Mouse (Mus musculus) liver, embryonic 16.5 days (tissue): ENCODE measurements around the gene Hs3st5. TPM values are rescaled to one million over a fixed set of nuclear protein-coding genes. Genes with fewer than 3 reads are reported as not detected.

Experiments
- ATAC-seq: fragments of 200-750 bp; cut with Nextera tagmentation; 2 replicates; pipeline ENCODE4 v1.8.0; 2017; ENCODE audit warnings: low read depth, mild to moderate bottlenecking, moderate number of reproducible peaks, moderate library complexity
- H3K27ac ChIP-seq: fragments of 300-500 bp; sonication (generic); 2 replicates; pipeline ENCODE4 v1.5.1; 2014; ENCODE audit warnings: mild to moderate bottlenecking, low read length
- H3K27me3 ChIP-seq: fragments of 300-500 bp; sonication (generic); 2 replicates; pipeline ENCODE4 v1.6.1; 2014; ENCODE audit warnings: low read depth, low read length, mixed read lengths; ENCODE audit not compliant: control insufficient read depth, insufficient read depth
- H3K36me3 ChIP-seq: fragments of 300-500 bp; sonication (generic); 2 replicates; pipeline ENCODE4 v1.6.1; 2014; ENCODE audit warnings: mild to moderate bottlenecking; ENCODE audit not compliant: control insufficient read depth, insufficient read depth
- H3K4me1 ChIP-seq: fragments of 300-500 bp; sonication (generic); 2 replicates; pipeline ENCODE4 v1.6.1; 2014; ENCODE audit warnings: low read depth, low read length, mixed read lengths; ENCODE audit not compliant: control insufficient read depth
- H3K4me2 ChIP-seq: fragments of 300-500 bp; sonication (generic); 2 replicates; pipeline ENCODE4 v1.6.1; 2014; ENCODE audit warnings: low read depth, low read length, mixed read lengths
- H3K4me3 ChIP-seq: fragments of 300-500 bp; sonication (generic); 2 replicates; pipeline ENCODE4 v1.5.1; 2014; ENCODE audit warnings: low read depth, mild to moderate bottlenecking, low read length
- H3K9ac ChIP-seq: fragments of 300-500 bp; sonication (generic); 2 replicates; pipeline ENCODE4 v1.6.1; 2014; ENCODE audit warnings: low read depth, low read length
- H3K9me3 ChIP-seq: fragments of 300-500 bp; sonication (generic); replicated peaks from 2 replicates; pipeline ENCODE4 v1.6.1; 2016; ENCODE audit warnings: low read length; ENCODE audit not compliant: control insufficient read depth
- WGBS: fragments of 180-500 bp; shearing (Covaris S2); extraction: QIAGEN DNeasy Blood & Tissue Kit; methylation state at CpG from one replicate; pipeline ENCODE4 v1.1.7; 2014; ENCODE audit not compliant: insufficient replicate concordance; 5-methylcytosine and 5-hydroxymethylcytosine counted together
- polyA plus RNA-seq: library from polyadenylated mRNA; unstranded; fragments of >200 nt; fragmentation: Nextera tagmentation; extraction: Ambion mirVana; gene quantifications from 2 replicates; pipeline ENCODE4 v1.2.1, GENCODE M21; 2015

The Hs3st5 gene
- polyA plus RNA-seq, 1 experiment from 2014 or later: 0.05 TPM

GRCm38 (mm10) chr10:36750021-36750420, 243.4 kb downstream of the Hs3st5 start:
- WGBS: 30% methylated on average over 1 of the region's 1 CpGs
- Histone ChIP-seq H3K9ac (no peak overlapping the region), H3K27me3 (no peaks in the 10 kb centered on the region), H3K36me3 (no peaks in the 10 kb centered on the region), H3K4me2 (no peak overlapping the region), H3K4me1 (no peaks in the 10 kb centered on the region), H3K9me3 (no peaks in the 10 kb centered on the region), H3K27ac (no peak overlapping the region), H3K4me3 (no peak overlapping the region)
- ATAC-seq: no peak

GRCm38 (mm10) chr10:36754471-36754870, 247.9 kb downstream of the Hs3st5 start:
- no peaks in the 10 kb centered on the region for H3K36me3 ChIP-seq
- H3K4me2 ChIP-seq: no peak overlapping the region
- 53% methylated on average over 1 of the region's 1 CpGs for WGBS
- ATAC-seq: no peak
- H3K27ac ChIP-seq: no peak overlapping the region
- H3K9ac ChIP-seq: no peak overlapping the region
- H3K9me3 ChIP-seq: no peaks in the 10 kb centered on the region
- no peaks in the 10 kb centered on the region for H3K27me3 ChIP-seq
- no peak overlapping the region for H3K4me3 ChIP-seq
- H3K4me1 ChIP-seq: no peaks in the 10 kb centered on the region

GRCm38 (mm10) chr10:36773595-36773994, 267.0 kb downstream of the Hs3st5 start:
- Histone ChIP-seq H3K36me3 (no peaks in the 10 kb centered on the region), H3K4me2 (no peak overlapping the region), H3K27ac (no peak overlapping the region), H3K27me3 (no peaks in the 10 kb centered on the region), H3K9me3 (no peaks in the 10 kb centered on the region), H3K4me1 (no peaks in the 10 kb centered on the region), H3K9ac (no peak overlapping the region), H3K4me3 (no peak overlapping the region)
- ATAC-seq: no peak

GRCm38 (mm10) chr10:36774898-36775297, 268.3 kb downstream of the Hs3st5 start:
- H3K9ac ChIP-seq: no peak overlapping the region
- H3K4me3 ChIP-seq: no peak overlapping the region
- no peaks in the 10 kb centered on the region for H3K27me3 ChIP-seq
- H3K27ac ChIP-seq: no peak overlapping the region
- no peaks in the 10 kb centered on the region for H3K36me3 ChIP-seq
- WGBS: 59% methylated on average over 6 of the region's 6 CpGs
- H3K9me3 ChIP-seq: no peaks in the 10 kb centered on the region
- ATAC-seq: no peak
- no peak overlapping the region for H3K4me2 ChIP-seq
- H3K4me1 ChIP-seq: no peaks in the 10 kb centered on the region

GRCm38 (mm10) chr10:36781641-36782040, 275.0 kb downstream of the Hs3st5 start:
- Histone ChIP-seq H3K4me2 (no peak overlapping the region), H3K9me3 (no peaks in the 10 kb centered on the region), H3K4me1 (no peaks in the 10 kb centered on the region), H3K27ac (no peak overlapping the region), H3K36me3 (no peaks in the 10 kb centered on the region), H3K4me3 (no peak overlapping the region), H3K9ac (no peak overlapping the region), H3K27me3 (no peaks in the 10 kb centered on the region)
- ATAC-seq: no peak
- 16% methylated on average over 1 of the region's 1 CpGs for WGBS

- H3K9me3 ChIP-seq: no peaks in the 10 kb centered on the region
- no peak overlapping the region for H3K4me2 ChIP-seq
- no peak for ATAC-seq
- no peaks in the 10 kb centered on the region for H3K4me1 ChIP-seq
- no peak overlapping the region for H3K27ac ChIP-seq
- no peak overlapping the region for H3K9ac ChIP-seq
- H3K36me3 ChIP-seq: no peaks in the 10 kb centered on the region
- H3K4me3 ChIP-seq: no peak overlapping the region
- 66% methylated on average over 7 of the region's 7 CpGs for WGBS
- H3K27me3 ChIP-seq: no peaks in the 10 kb centered on the region
Measured at GRCm38 (mm10) chr10:36786970-36787369, 280.4 kb downstream of the Hs3st5 start.

GRCm38 (mm10) chr10:36791771-36792170, 285.2 kb downstream of the Hs3st5 start:
- 37% methylated on average over 2 of the region's 2 CpGs for WGBS
- Histone ChIP-seq H3K4me3 (no peak overlapping the region), H3K27me3 (no peaks in the 10 kb centered on the region), H3K36me3 (no peaks in the 10 kb centered on the region), H3K4me1 (no peaks in the 10 kb centered on the region), H3K9me3 (no peaks in the 10 kb centered on the region), H3K9ac (no peak overlapping the region), H3K4me2 (no peak overlapping the region), H3K27ac (no peak overlapping the region)
- no peak for ATAC-seq

- Histone ChIP-seq H3K4me3 (no peak overlapping the region), H3K4me1 (no peaks in the 10 kb centered on the region), H3K27ac (no peak overlapping the region), H3K9ac (no peak overlapping the region), H3K27me3 (no peaks in the 10 kb centered on the region), H3K36me3 (no peaks in the 10 kb centered on the region), H3K9me3 (no peaks in the 10 kb centered on the region), H3K4me2 (no peak overlapping the region)
- no peak for ATAC-seq
Measured at GRCm38 (mm10) chr10:36795311-36795710, 288.7 kb downstream of the Hs3st5 start.

GRCm38 (mm10) chr10:36800925-36801482, 294.4 kb downstream of the Hs3st5 start:
- Histone ChIP-seq H3K27ac (no peak overlapping the region), H3K9me3 (no peaks in the 10 kb centered on the region), H3K27me3 (no peaks in the 10 kb centered on the region), H3K4me3 (no peak overlapping the region), H3K4me1 (no peaks in the 10 kb centered on the region), H3K4me2 (no peak overlapping the region), H3K36me3 (no peaks in the 10 kb centered on the region), H3K9ac (no peak overlapping the region)
- 39% methylated on average over 2 of the region's 2 CpGs for WGBS
- ATAC-seq: no peak
